Mouse (Mus musculus) liver, adult 2 months (tissue): Measurements from ENCODE around the gene Lrrc45. TPM values are rescaled to one million over a fixed set of nuclear protein-coding genes. Genes with fewer than 3 reads are reported as not detected.

Experiments used
- DNase-seq: peaks from one replicate; pipeline ENCODE4 v3.0.0-alpha.2; 2011; ENCODE audit warnings: low read depth, low spot score; ENCODE audit errors: extremely low read depth
- H3K27ac ChIP-seq: fragments of 200-500 bp; replicated peaks from 2 replicates; pipeline ENCODE4 v1.5.1; 2012; ENCODE audit warnings: low read depth, mild to moderate bottlenecking, control low read depth, inconsistent platforms, low read length; ENCODE audit not compliant: insufficient read depth
- H3K27me3 ChIP-seq: fragments of 200-500 bp; 2 replicates; pipeline ENCODE4 v1.6.1; 2012; ENCODE audit warnings: mild to moderate bottlenecking, moderate library complexity, low read length, inconsistent platforms; ENCODE audit not compliant: control insufficient read depth, insufficient read depth
- H3K36me3 ChIP-seq: fragments of 200-500 bp; 2 replicates; pipeline ENCODE4 v1.6.1; 2012; ENCODE audit warnings: low read length, inconsistent platforms; ENCODE audit not compliant: control insufficient read depth, insufficient read depth
- H3K4me1 ChIP-seq: fragments of 200-500 bp; 2 replicates; pipeline ENCODE4 v1.6.1; 2011; ENCODE audit warnings: low read length; ENCODE audit not compliant: control insufficient read depth, insufficient read depth
- H3K4me3 ChIP-seq: fragments of 200-500 bp; 2 replicates; pipeline ENCODE4 v1.5.1; 2011; ENCODE audit warnings: low read depth, mild to moderate bottlenecking, control low read depth, low read length, moderate library complexity; ENCODE audit not compliant: insufficient read depth
- H3K79me2 ChIP-seq: fragments of 200-500 bp; 2 replicates; pipeline ENCODE4 v1.6.1; 2012; ENCODE audit warnings: inconsistent platforms, mild to moderate bottlenecking, low read length, moderate library complexity; ENCODE audit not compliant: control insufficient read depth, insufficient read depth
- H3K9ac ChIP-seq: fragments of 200-500 bp; 2 replicates; pipeline ENCODE4 v1.6.1; 2012; ENCODE audit warnings: low read depth, mild to moderate bottlenecking, control low read depth, inconsistent platforms, low read length
- CTCF ChIP-seq: fragments of 200-500 bp; IDR thresholded peaks from 2 replicates; pipeline ENCODE4 v1.5.1; 2011; ENCODE audit warnings: low read depth, low read length, control low read depth
- POLR2A ChIP-seq: fragments of 200-500 bp; IDR thresholded peaks from 2 replicates; pipeline ENCODE4 v1.6.1; 2011; ENCODE audit warnings: low read length, control low read depth; ENCODE audit not compliant: insufficient read depth; ENCODE audit errors: extremely low read depth
- WGBS: fragments of 180-500 bp; shearing (Covaris S2); methylation state at CpG from one replicate; pipeline ENCODE4 v1.1.7; 2018; 5-methylcytosine and 5-hydroxymethylcytosine counted together
- polyA plus RNA-seq: library from polyadenylated mRNA; depleted of rRNA; stranded (reverse); fragments of >200 nt; gene quantifications from 2 replicates; pipeline ENCODE4 v1.2.3, GENCODE M21; 2012; rRNA removed
- total RNA-seq: library from RNA; depleted of rRNA; stranded (reverse); fragments of >200 nt; gene quantifications from 2 replicates; pipeline ENCODE4 v1.2.3, GENCODE M21; 2014; rRNA removed

Gene Lrrc45
- total and polyA plus RNA-seq, 2 experiments, result 5.1 to 9.8 TPM

DNA sequence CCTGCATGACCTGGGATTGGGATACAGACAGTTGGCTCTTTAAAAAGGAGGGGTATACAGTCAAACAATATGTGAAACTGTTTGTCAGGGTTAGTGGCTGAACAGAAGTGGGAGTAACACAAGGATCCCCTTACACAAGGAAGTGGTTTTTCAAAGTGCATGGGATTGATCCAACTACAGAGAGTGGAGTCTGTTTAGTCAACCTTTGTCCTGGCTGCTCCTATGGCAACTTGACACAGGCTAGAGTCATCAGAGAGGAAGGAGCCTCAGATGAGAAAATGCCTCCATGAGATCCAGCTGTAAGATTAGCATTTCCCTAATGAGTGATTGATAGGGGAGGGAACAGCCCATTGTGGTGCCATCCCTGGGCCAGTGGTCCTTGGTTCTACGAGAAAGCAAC, 54.5 kb downstream of the Lrrc45 start:
- TF ChIP-seq POLR2A, result no peak
- no peak for TF ChIP-seq CTCF
- Histone ChIP-seq H3K27me3 (no peaks in the 10 kb centered on the region), H3K27ac (no peak overlapping the region), H3K79me2 (no peaks in the 10 kb centered on the region), H3K4me3 (no peak overlapping the region), H3K9ac (no peak overlapping the region), H3K36me3 (no peaks in the 10 kb centered on the region), H3K4me1 (no peaks in the 10 kb centered on the region)
- WGBS, result 78% methylated on average over 1 of the region's 1 CpGs
- no peak for DNase-seq

Other genes starting within 250 kb of the Lrrc45 start
- gene Arl16, start 246.3 kb upstream of the Lrrc45 start, total RNA-seq, result 9.5 and 9.6 TPM in 2 replicates
- 12.2 and 14.8 TPM in 2 replicates for gene Arl16, start 246.3 kb upstream of the Lrrc45 start, polyA plus RNA-seq
- 43.6 and 46.6 TPM in 2 replicates for gene Mrpl12, start 229.3 kb upstream of the Lrrc45 start, total RNA-seq
- gene Mrpl12, start 229.3 kb upstream of the Lrrc45 start, polyA plus RNA-seq, result 221 and 232 TPM in 2 replicates
- gene Slc25a10, start 222.1 kb upstream of the Lrrc45 start, total RNA-seq, result 121 and 135 TPM in 2 replicates
- gene Slc25a10, start 222.1 kb upstream of the Lrrc45 start, polyA plus RNA-seq, result 445 and 478 TPM in 2 replicates
- gene Gcgr, start 183.2 kb upstream of the Lrrc45 start, total RNA-seq, result 135 and 143 TPM in 2 replicates
- gene Gcgr, start 183.2 kb upstream of the Lrrc45 start, polyA plus RNA-seq, result 542 and 561 TPM in 2 replicates
- gene Mcrip1, start 164.2 kb upstream of the Lrrc45 start, total RNA-seq, result 11.7 and 13.6 TPM in 2 replicates
- 36.8 and 44.4 TPM in 2 replicates for gene Mcrip1, start 164.2 kb upstream of the Lrrc45 start, polyA plus RNA-seq
- gene Ppp1r27, start 162.8 kb upstream of the Lrrc45 start, total RNA-seq, result 0.28 TPM in 1 of 2 replicates, not detected in the other
- not detected in 2 replicates for gene Ppp1r27, start 162.8 kb upstream of the Lrrc45 start, polyA plus RNA-seq
- gene P4hb, start 140.7 kb upstream of the Lrrc45 start, total RNA-seq, result 933 and 951 TPM in 2 replicates
- 683 and 737 TPM in 2 replicates for gene P4hb, start 140.7 kb upstream of the Lrrc45 start, polyA plus RNA-seq
- gene Arhgdia, start 132.3 kb upstream of the Lrrc45 start, total RNA-seq, result 14.9 and 22.3 TPM in 2 replicates
- gene Arhgdia, start 132.3 kb upstream of the Lrrc45 start, polyA plus RNA-seq, result 142 and 188 TPM in 2 replicates
- gene Alyref, start 115.6 kb upstream of the Lrrc45 start, total RNA-seq, result 33.8 and 34.5 TPM in 2 replicates
- gene Alyref, start 115.6 kb upstream of the Lrrc45 start, polyA plus RNA-seq, result 12.6 and 12.9 TPM in 2 replicates
- gene Anapc11, start 115.5 kb upstream of the Lrrc45 start, total RNA-seq, result 8.9 and 12.8 TPM in 2 replicates
- 57.0 and 59.4 TPM in 2 replicates for gene Anapc11, start 115.5 kb upstream of the Lrrc45 start, polyA plus RNA-seq
- not detected in 2 replicates for gene Npb, start 105.4 kb upstream of the Lrrc45 start, total RNA-seq
- gene Npb, start 105.4 kb upstream of the Lrrc45 start, polyA plus RNA-seq, result 2.0 and 2.7 TPM in 2 replicates
- gene Pcyt2, start 96.0 kb upstream of the Lrrc45 start, total RNA-seq, result 494 and 540 TPM in 2 replicates
- gene Pcyt2, start 96.0 kb upstream of the Lrrc45 start, polyA plus RNA-seq, result 1,294 and 1,652 TPM in 2 replicates
- 31.1 and 36.3 TPM in 2 replicates for gene Sirt7, start 88.7 kb upstream of the Lrrc45 start, total RNA-seq
- 69.7 and 72.1 TPM in 2 replicates for gene Sirt7, start 88.7 kb upstream of the Lrrc45 start, polyA plus RNA-seq
- gene Mafg, start 80.3 kb upstream of the Lrrc45 start, total RNA-seq, result 41.9 and 44.2 TPM in 2 replicates
- 60.5 and 64.2 TPM in 2 replicates for gene Mafg, start 80.3 kb upstream of the Lrrc45 start, polyA plus RNA-seq
- gene Pycr1, start 70.2 kb upstream of the Lrrc45 start, total RNA-seq, result 0.47 and 2.6 TPM in 2 replicates
- gene Pycr1, start 70.2 kb upstream of the Lrrc45 start, polyA plus RNA-seq, result 0.25 and 0.61 TPM in 2 replicates
- not detected in 2 replicates for gene Myadml2, start 65.8 kb upstream of the Lrrc45 start, total RNA-seq
- not detected in 2 replicates for gene Myadml2, start 65.8 kb upstream of the Lrrc45 start, polyA plus RNA-seq
- gene Notum, start 52.8 kb upstream of the Lrrc45 start, total RNA-seq, result 29.8 and 34.9 TPM in 2 replicates
- 56.0 and 61.6 TPM in 2 replicates for gene Notum, start 52.8 kb upstream of the Lrrc45 start, polyA plus RNA-seq
- gene Aspscr1, start 41.0 kb upstream of the Lrrc45 start, total RNA-seq, result 49.3 and 56.6 TPM in 2 replicates
- gene Aspscr1, start 41.0 kb upstream of the Lrrc45 start, polyA plus RNA-seq, result 131 and 142 TPM in 2 replicates
- gene Cenpx, start 187 bp upstream of the Lrrc45 start, total RNA-seq, result 20.3 and 20.5 TPM in 2 replicates
- 63.4 and 74.6 TPM in 2 replicates for gene Cenpx, start 187 bp upstream of the Lrrc45 start, polyA plus RNA-seq
- 0.20 and 0.55 TPM in 2 replicates for gene Rac3, start 7.5 kb downstream of the Lrrc45 start, total RNA-seq
- 0.72 and 1.1 TPM in 2 replicates for gene Rac3, start 7.5 kb downstream of the Lrrc45 start, polyA plus RNA-seq
- 215 and 230 TPM in 2 replicates for gene Dcxr, start 13.4 kb downstream of the Lrrc45 start, total RNA-seq
- 512 and 554 TPM in 2 replicates for gene Dcxr, start 13.4 kb downstream of the Lrrc45 start, polyA plus RNA-seq
- gene Cbr2, start 18.2 kb downstream of the Lrrc45 start, total RNA-seq, result not detected in 2 replicates
- 0.28 and 0.86 TPM in 2 replicates for gene Cbr2, start 18.2 kb downstream of the Lrrc45 start, polyA plus RNA-seq
- gene Hmga1b, start 48.9 kb downstream of the Lrrc45 start, total RNA-seq, result 0.54 and 0.55 TPM in 2 replicates
- gene Hmga1b, start 48.9 kb downstream of the Lrrc45 start, polyA plus RNA-seq, result 0.07 and 0.12 TPM in 2 replicates
- gene Rfng, start 70.3 kb downstream of the Lrrc45 start, total RNA-seq, result 3.1 and 5.7 TPM in 2 replicates
- gene Rfng, start 70.3 kb downstream of the Lrrc45 start, polyA plus RNA-seq, result 25.1 and 28.3 TPM in 2 replicates
- 81.9 and 89.7 TPM in 2 replicates for gene Gps1, start 70.3 kb downstream of the Lrrc45 start, total RNA-seq
- 97.9 and 99.5 TPM in 2 replicates for gene Gps1, start 70.3 kb downstream of the Lrrc45 start, polyA plus RNA-seq
- 52.1 and 52.4 TPM in 2 replicates for gene Dus1l, start 82.5 kb downstream of the Lrrc45 start, total RNA-seq
- 69.7 and 70.6 TPM in 2 replicates for gene Dus1l, start 82.5 kb downstream of the Lrrc45 start, polyA plus RNA-seq
- gene Fasn, start 110.6 kb downstream of the Lrrc45 start, total RNA-seq, result 198 and 203 TPM in 2 replicates
- gene Fasn, start 110.6 kb downstream of the Lrrc45 start, polyA plus RNA-seq, result 639 and 935 TPM in 2 replicates
- gene Ccdc57, start 218.9 kb downstream of the Lrrc45 start, total RNA-seq, result 1.5 and 2.3 TPM in 2 replicates
- 0.80 and 1.1 TPM in 2 replicates for gene Ccdc57, start 218.9 kb downstream of the Lrrc45 start, polyA plus RNA-seq
- 0.28 and 0.47 TPM in 2 replicates for gene Slc16a3, start 234.6 kb downstream of the Lrrc45 start, total RNA-seq
- 0.51 and 0.52 TPM in 2 replicates for gene Slc16a3, start 234.6 kb downstream of the Lrrc45 start, polyA plus RNA-seq